Mouse (Mus musculus) ES-Bruce4 (cell line): ENCODE results near the gene Kmt2c. TPM values are rescaled to one million over a fixed set of nuclear protein-coding genes. Genes with fewer than 3 reads are reported as not detected.
A peak's percentile ranks its signal among the peaks of the same experiment; 100 is the strongest.

Experiments used
- H3K27ac ChIP-seq: 2 replicates; pipeline ENCODE4 v1.5.1; 2012; ENCODE audit warnings: low read length, inconsistent platforms; ENCODE audit not compliant: insufficient read depth
- H3K27me3 ChIP-seq: 2 replicates; pipeline ENCODE4 v1.6.1; 2012; ENCODE audit warnings: mild to moderate bottlenecking, low read length, inconsistent platforms; ENCODE audit not compliant: control insufficient read depth, poor library complexity, insufficient read depth, severe bottlenecking
- H3K36me3 ChIP-seq: 2 replicates; pipeline ENCODE4 v1.6.1; 2012; ENCODE audit warnings: inconsistent platforms, mild to moderate bottlenecking, low read length, moderate library complexity; ENCODE audit not compliant: control insufficient read depth, poor library complexity, insufficient read depth, severe bottlenecking
- H3K4me1 ChIP-seq: one replicate; pipeline ENCODE4 v1.8.1; 2011; ENCODE audit warnings: low read length; ENCODE audit not compliant: control insufficient read depth, insufficient read depth
- H3K4me3 ChIP-seq: 2 replicates; pipeline ENCODE4 v1.5.1; 2011; ENCODE audit warnings: low read depth, mild to moderate bottlenecking, low read length
- H3K9ac ChIP-seq: 2 replicates; pipeline ENCODE4 v1.6.1; 2012; ENCODE audit warnings: low read depth, mild to moderate bottlenecking, inconsistent platforms; ENCODE audit not compliant: poor library complexity, severe bottlenecking
- H3K9me3 ChIP-seq: replicated peaks from 2 replicates; pipeline ENCODE4 v1.6.1; 2012; ENCODE audit warnings: mild to moderate bottlenecking, low read length, inconsistent platforms; ENCODE audit not compliant: control insufficient read depth, poor library complexity, insufficient read depth, severe bottlenecking
- CTCF ChIP-seq: IDR thresholded peaks from one replicate; pipeline ENCODE4 v1.8.1; 2011; ENCODE audit warnings: low read depth, low read length
- EP300 ChIP-seq: IDR thresholded peaks from 2 replicates; pipeline ENCODE4 v1.6.1; 2011; ENCODE audit warnings: low read depth, low read length; ENCODE audit not compliant: insufficient read depth
- POLR2A ChIP-seq: IDR thresholded peaks from one replicate; pipeline ENCODE4 v1.8.1; 2011; ENCODE audit warnings: low read length; ENCODE audit not compliant: insufficient read depth
- polyA plus RNA-seq: library from polyadenylated mRNA; stranded (reverse); fragments of >200 nt; gene quantifications from 2 replicates; pipeline ENCODE4 v1.2.4, GENCODE M21; 2011; ENCODE audit warnings: low read depth; ENCODE audit not compliant: missing spikeins, insufficient read depth, insufficient read length

Gene Kmt2c
- polyA plus RNA-seq, 1 experiment, result 27.1 TPM

GRCm38 (mm10) chr5:25540412-25540811, 41.8 kb upstream of the Kmt2c start:
- H3K27me3 ChIP-seq, result no peaks in the 10 kb centered on the region
- H3K4me1 ChIP-seq, result no peaks in the 10 kb centered on the region
- no peaks in the 10 kb centered on the region for H3K9me3 ChIP-seq
- H3K27ac ChIP-seq, result no peak overlapping the region
- H3K4me3 ChIP-seq, result no peak overlapping the region
- H3K9ac ChIP-seq, result no peak overlapping the region
- TF ChIP-seq CTCF, result no peak
- TF ChIP-seq EP300, result no peak
- TF ChIP-seq POLR2A, result no peak
- no peaks in the 10 kb centered on the region for H3K36me3 ChIP-seq

- H3K9ac ChIP-seq, result no peak overlapping the region
- peak overlapping the region; percentile 78 for H3K27ac ChIP-seq
- H3K4me1 ChIP-seq, result peaks cover 1% of the 10 kb centered on the region
- H3K9me3 ChIP-seq, result no peaks in the 10 kb centered on the region
- peak overlapping the region; percentile 41 for H3K4me3 ChIP-seq
- peak; percentile 70; the same call in 1 of the 2 replicates for TF ChIP-seq EP300
- TF ChIP-seq CTCF, result no peak
- no peak for TF ChIP-seq POLR2A
- H3K36me3 ChIP-seq, result no peaks in the 10 kb centered on the region
- H3K27me3 ChIP-seq, result no peaks in the 10 kb centered on the region
Observed at GRCm38 (mm10) chr5:25536921-25537409, 38.4 kb upstream of the Kmt2c start.

GRCm38 (mm10) chr5:25536451-25536850, 37.9 kb upstream of the Kmt2c start:
- Histone ChIP-seq H3K9ac (no peak overlapping the region), H3K9me3 (no peaks in the 10 kb centered on the region), H3K27ac (peak overlapping the region; percentile 78), H3K4me3 (peak overlapping the region; percentile 41; the same call in 1 of the 2 replicates), H3K4me1 (peaks cover 1% of the 10 kb centered on the region), H3K36me3 (no peaks in the 10 kb centered on the region), H3K27me3 (no peaks in the 10 kb centered on the region)
- TF ChIP-seq EP300 (no peak), POLR2A (no peak)

GRCm38 (mm10) chr5:25535566-25535965, 37.0 kb upstream of the Kmt2c start:
- no peak overlapping the region for H3K9ac ChIP-seq

GRCm38 (mm10) chr5:25533298-25533697, 34.7 kb upstream of the Kmt2c start:
- Histone ChIP-seq H3K27ac (peak overlapping the region; percentile 92), H3K9ac (no peak overlapping the region), H3K9me3 (no peaks in the 10 kb centered on the region), H3K4me1 (peaks cover 1% of the 10 kb centered on the region), H3K4me3 (no peak overlapping the region), H3K27me3 (no peaks in the 10 kb centered on the region), H3K36me3 (no peaks in the 10 kb centered on the region)
- no peak for TF ChIP-seq POLR2A
- TF ChIP-seq EP300, result peak; percentile 57; the same call in 1 of the 2 replicates

More at GRCm38 (mm10) chr5:25535566-25535965, 37.0 kb upstream of the Kmt2c start:
- TF ChIP-seq CTCF, result no peak
- TF ChIP-seq POLR2A, result no peak
- no peak for TF ChIP-seq EP300
- no peaks in the 10 kb centered on the region for H3K36me3 ChIP-seq
- no peaks in the 10 kb centered on the region for H3K27me3 ChIP-seq
- no peaks in the 10 kb centered on the region for H3K9me3 ChIP-seq
- H3K4me1 ChIP-seq, result peaks cover 1% of the 10 kb centered on the region
- H3K4me3 ChIP-seq, result no peak overlapping the region
- H3K27ac ChIP-seq, result peak overlapping the region; percentile 66; the same call in 1 of the 2 replicates

GRCm38 (mm10) chr5:25532256-25533147, 33.9 kb upstream of the Kmt2c start:
- H3K36me3 ChIP-seq, result no peaks in the 10 kb centered on the region
- no peaks in the 10 kb centered on the region for H3K9me3 ChIP-seq
- no peak overlapping the region; the same call in 1 of the 2 replicates for H3K9ac ChIP-seq
- peak overlapping the region; percentile 82 for H3K27ac ChIP-seq
- TF ChIP-seq POLR2A (no peak), EP300 (0 out of 2 replicates have a peak, but pooled peaks have one; percentile 23)
- H3K4me1 ChIP-seq, result peaks cover 1% of the 10 kb centered on the region
- H3K27me3 ChIP-seq, result no peaks in the 10 kb centered on the region
- H3K4me3 ChIP-seq, result no peak overlapping the region
